Mouse (Mus musculus) c-Kit-negative CD71-positive TER-119-positive erythroid progenitor cells, embryonic 14.5 days (primary cell): ENCODE measurements around the gene Cxadr.

Source experiments
- DNase-seq: peaks from one replicate; pipeline ENCODE4 v3.0.0-alpha.2; 2013; ENCODE audit warnings: low read depth, low spot score

Cxadr gene

GRCm38 (mm10) chr16:78306606-78307005, 5.3 kb downstream of the Cxadr start:
- no peak for DNase-seq

GRCm38 (mm10) chr16:78307476-78308192, 6.3 kb downstream of the Cxadr start:
- no peak for DNase-seq

DNA sequence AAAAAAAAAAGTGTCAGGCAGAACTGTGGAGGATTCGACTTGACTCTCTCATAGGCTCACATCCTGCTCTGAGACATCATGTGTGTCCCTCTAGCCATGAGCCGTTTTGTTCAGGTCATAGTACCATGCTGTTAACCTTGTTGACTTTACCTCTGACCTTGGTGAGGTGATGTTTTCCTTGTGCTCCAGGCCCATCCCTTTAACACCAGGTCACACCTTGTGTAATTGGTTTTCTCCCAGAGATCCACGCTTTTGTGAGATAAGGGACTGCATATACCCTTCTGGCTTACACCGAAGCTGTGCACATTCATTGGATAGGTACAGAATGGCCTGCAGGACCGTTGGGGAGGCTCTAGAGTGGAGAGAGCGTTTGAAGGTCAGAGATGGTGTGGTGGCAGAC, 8.0 kb downstream of the Cxadr start:
- no peak for DNase-seq

DNA sequence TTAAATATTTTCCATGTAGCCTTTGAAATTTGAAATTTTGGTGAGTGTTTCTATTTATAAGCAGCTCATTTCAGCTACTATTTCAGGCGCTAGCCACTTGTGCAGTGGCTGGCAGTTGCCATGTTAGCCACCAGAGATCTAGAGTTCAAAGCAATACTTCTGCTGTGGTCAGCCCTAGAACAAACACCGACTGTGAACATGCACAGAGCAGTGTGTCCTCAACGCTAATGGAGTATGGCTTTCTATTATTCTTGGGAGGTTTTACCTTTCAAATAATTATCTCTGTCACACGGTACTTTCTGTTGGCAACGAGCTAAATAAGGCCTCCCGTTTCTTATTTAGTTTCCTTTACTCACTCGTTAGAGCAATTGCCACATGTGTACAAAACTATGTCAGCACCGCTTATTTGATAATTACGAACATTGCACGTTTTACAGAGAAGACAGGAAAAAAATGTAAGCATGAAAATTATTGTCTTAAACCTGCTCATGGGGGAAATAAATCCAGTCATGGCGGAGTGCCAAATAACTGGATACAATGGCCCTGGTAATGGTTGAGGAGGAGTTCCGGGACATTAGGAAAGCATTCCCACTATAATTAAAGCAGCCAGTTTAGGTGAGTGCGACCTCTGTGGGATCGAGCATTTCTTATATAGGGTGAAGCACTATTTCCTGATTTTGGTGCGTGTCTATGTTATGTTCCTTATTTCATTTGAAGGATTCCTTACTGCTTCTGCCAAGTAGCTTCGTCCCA, 12.0 kb downstream of the Cxadr start:
- no peak for DNase-seq

- DNase-seq = no peak
These were observed 12.7 kb downstream of the Cxadr start for GRCm38 (mm10) chr16:78314026-78314425.

GRCm38 (mm10) chr16:78316849-78317248, 15.6 kb downstream of the Cxadr start:
- DNase-seq = no peak

DNA sequence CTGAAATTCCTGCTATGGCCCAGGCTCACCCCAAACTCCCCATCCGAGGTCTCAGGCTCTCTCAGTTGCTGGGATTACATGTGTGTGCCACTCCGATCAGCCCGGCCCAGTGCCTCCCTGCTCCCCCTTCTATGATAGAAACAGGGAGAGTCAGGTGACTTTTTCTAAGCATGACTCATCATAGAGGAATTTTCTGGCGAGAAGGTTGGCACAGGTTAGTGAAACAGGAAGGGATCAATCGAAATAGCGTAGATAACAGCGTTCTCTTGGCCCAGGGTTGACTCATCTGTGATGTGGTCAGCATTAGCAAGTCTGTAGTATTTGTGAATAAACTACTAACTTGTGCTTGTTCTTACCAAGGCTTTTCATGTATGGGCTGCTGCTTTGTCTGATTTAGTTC, 16.7 kb downstream of the Cxadr start:
- no peak for DNase-seq

GRCm38 (mm10) chr16:78319711-78320110, 18.4 kb downstream of the Cxadr start:
- DNase-seq = no peak

- no peak for DNase-seq
These were observed 20.3 kb downstream of the Cxadr start for GRCm38 (mm10) chr16:78321559-78321958.

GRCm38 (mm10) chr16:78322140-78322539, 20.9 kb downstream of the Cxadr start:
- DNase-seq = no peak

GRCm38 (mm10) chr16:78325972-78326848, 24.9 kb downstream of the Cxadr start:
- DNase-seq = no peak

DNA sequence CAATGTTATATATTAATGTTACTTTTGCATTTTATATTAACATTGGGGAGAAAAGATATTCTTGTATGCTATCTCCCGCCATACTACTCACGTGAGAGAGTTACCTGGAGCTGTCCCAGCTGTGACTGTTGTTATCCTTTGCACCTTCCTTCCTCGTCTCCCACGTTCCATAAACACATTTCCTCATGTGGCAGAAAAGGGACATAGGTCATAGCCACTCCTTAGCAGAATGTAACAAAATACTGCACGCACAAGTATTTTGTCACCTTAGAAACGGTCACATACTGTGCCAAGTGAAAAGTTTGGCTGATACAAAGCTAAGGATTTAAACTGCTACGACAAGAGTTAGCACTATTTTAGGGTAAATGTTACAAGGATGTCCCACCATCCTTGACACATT, 26.3 kb downstream of the Cxadr start:
- no peak for DNase-seq

GRCm38 (mm10) chr16:78327999-78328398, 26.7 kb downstream of the Cxadr start:
- no peak for DNase-seq

DNA sequence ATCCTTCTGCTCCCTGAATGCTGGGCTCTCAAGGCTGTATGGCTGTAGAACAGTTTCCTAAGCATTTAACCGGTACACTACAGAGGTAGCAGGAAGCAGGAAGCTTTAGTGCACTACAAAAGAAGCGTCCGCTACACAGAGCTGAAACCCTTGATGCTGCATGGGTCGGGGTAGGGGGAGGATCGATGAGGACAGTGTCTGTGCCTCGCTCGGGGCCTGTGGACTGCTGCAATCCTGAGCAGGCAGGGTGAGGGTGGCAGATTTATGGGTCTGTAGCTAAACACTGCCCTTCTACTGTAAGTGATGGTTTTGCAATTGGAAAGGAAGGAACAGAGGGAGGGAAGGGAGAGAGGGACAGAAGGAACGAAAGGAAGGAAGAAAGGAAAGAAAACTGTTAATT, 35.9 kb downstream of the Cxadr start:
- DNase-seq = no peak

- DNase-seq = no peak
These were observed 40.1 kb downstream of the Cxadr start for GRCm38 (mm10) chr16:78341356-78341755.

- no peak for DNase-seq
These were observed 41.5 kb downstream of the Cxadr start for GRCm38 (mm10) chr16:78342767-78343166.

- no peak for DNase-seq
These were observed 42.5 kb downstream of the Cxadr start for GRCm38 (mm10) chr16:78343792-78344191.

GRCm38 (mm10) chr16:78346662-78347327, 45.5 kb downstream of the Cxadr start:
- no peak for DNase-seq

DNA sequence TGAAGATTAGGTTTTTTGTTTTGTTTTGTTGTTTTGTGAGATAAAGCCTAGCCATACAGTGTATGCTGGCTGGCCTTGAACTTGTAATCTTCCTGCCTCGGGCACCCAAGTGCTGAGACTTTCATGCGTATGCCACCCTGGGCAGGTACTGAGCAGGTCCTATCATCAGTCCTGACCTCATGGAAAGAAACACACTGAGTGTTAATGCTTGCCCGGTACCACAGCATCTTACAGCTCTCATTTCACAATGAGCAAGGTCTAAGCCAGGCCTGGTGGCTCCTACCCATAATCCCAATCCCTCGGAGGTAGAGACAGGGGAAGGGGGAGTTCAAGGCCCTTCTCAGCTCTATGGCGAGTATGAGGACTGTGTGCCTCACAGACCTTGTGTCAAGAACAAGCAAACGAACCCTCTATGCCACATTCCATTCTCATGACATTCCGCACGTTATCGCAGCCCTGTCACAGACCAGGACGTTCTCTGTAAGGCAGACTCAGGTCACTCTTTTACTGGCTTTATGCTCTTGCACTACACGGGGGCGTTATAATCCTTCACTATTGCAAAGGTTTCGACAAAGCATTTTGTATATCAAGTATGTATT, 46.1 kb downstream of the Cxadr start:
- no peak for DNase-seq

GRCm38 (mm10) chr16:78357757-78358156, 56.5 kb downstream of the Cxadr start:
- DNase-seq = no peak

GRCm38 (mm10) chr16:78361466-78361865, 60.2 kb downstream of the Cxadr start:
- DNase-seq = no peak
